Mouse (Mus musculus) gastrocnemius, postnatal 36 days (tissue): ENCODE results near the gene Cdhr3. TPM values are rescaled to one million over a fixed set of nuclear protein-coding genes. Genes with fewer than 3 reads are reported as not detected.

Experiments
- DNase-seq, 2 experiments: peaks; one replicate each; pipeline ENCODE4 v3.0.0; 2022
- intact Hi-C: fragments of 180-260 bp; cut with DNase I; formaldehyde crosslinking; loops from one replicate; pipeline ENCODE4 v1.15.1; 2025
- long read RNA-seq, 2 experiments: library from polyadenylated mRNA; stranded (forward); transcript quantifications; one replicate each; pipeline ENCODE4 v2.0.0; 2021
- total RNA-seq, 2 experiments: library from RNA; stranded (reverse); gene quantifications; 2 replicates each; pipeline ENCODE4 v1.2.3; 2021

Cdhr3 gene
- under 1 TPM; 0.52 to 0.84 TPM for total RNA-seq
- long read RNA-seq, experiment 1: 0 reads
- long read RNA-seq, experiment 2, partial matches to known transcripts: 0 of 1 reads
- long read RNA-seq, experiment 2, other reads (novel, unspliced or antisense): 1 of 1 reads

DNA sequence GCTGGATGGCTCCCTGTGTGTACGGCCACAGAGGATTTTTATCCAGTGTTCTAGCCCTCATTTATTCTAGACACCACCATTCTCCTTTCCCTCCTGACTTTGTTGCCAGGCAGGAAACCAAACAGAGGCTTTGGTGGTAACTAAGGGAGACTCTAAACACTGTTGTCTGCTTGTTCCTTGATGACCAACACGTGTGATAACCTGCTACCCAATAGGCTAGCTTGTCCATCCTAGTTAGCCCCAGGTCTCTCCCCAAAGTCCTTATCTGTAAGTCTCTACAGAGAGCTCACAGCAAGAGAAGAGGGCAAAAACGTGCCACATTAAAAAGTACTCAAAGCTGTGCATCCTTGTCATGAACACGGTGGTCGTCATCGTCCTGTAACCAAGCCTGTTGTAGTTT, at the start of gene Cdhr3:
Cdhr3 (minus strand) TSS at position 101 of the 400 bp plus-strand sequence.
- intact Hi-C loops: no loop called here
- DNase-seq: no peak

DNA sequence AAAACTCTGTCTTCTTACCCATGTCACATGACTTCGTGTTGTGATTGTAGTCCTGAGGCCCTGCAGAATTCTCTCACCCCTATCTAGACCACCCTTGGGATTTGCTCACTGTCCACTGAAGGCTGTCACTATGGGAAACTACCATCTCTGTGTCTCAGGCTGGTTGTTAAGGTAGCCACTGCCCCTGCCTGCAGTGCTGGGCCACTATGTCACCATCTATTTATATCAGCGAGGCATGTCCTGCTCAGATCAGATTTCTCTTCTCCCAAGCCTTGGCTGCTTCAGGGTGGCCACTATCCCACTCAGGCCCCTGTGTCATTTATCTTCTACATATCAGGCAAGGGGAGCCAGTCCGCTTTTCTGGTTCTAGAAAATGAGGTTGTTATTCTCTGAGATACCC, 46.4 kb upstream of the Cdhr3 start:
- intact Hi-C loops: loop anchor here (10.0 kb wide), 1 partner anchor 224 kb away; no protein-coding TSS in a partner anchor

GRCm38 (mm10) chr12:33137857-33138256, 45.2 kb upstream of the Cdhr3 start:
- intact Hi-C loops: loop anchor here (10.0 kb wide), 1 partner anchor 223 kb away; no protein-coding TSS in a partner anchor
- no peak for DNase-seq

More for the DNA sequence above, 46.4 kb upstream of the Cdhr3 start:
- DNase-seq: peak in 1 of 2 experiments; percentile 28

- DNase-seq: no peak
- intact Hi-C loops: loop anchor here (10.0 kb wide), 1 partner anchor 217 kb away; no protein-coding TSS in a partner anchor
These were observed 39.1 kb upstream of the Cdhr3 start for GRCm38 (mm10) chr12:33131796-33132195.

DNA sequence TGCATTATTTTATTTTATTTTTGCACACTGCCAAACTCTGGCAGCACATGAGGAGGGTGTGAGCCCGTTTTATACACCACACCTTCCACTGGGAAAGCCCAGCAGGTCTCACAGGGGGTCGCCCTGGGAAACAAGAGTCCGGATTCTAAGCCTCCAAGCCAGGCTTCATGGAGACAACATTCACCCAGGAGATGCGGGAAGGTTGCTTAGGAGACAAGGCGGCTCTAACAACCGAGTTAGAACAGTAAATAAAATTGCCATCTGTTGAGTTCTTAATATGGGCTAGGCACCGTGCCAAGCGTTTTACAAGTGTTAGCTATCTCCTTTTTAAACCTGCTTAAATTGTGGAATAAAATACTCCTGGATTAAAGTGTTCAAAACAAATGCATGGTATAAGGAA, 37.7 kb upstream of the Cdhr3 start:
- intact Hi-C loops: loop anchor here (10.0 kb wide), 1 partner anchor 216 kb away; no protein-coding TSS in a partner anchor
- DNase-seq: no peak

DNA sequence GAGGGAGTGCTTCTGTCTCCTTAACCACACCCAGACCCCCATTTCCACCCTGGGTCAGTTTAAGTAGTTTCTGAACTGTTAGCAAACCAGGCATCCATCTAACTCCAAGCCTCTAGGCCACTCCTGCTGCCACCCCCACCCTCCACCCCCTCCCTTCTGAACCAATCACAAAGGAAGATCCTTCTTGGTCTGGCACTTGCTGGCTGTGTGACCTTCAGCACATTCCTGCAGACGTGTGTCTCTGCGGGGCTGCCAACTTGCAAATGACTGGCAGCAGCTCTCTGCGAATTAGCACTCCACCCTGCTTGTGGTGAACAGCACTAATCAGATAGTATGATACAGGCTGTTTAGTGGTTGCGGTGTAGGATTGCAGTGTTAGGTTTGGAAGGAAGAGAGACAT, 36.7 kb upstream of the Cdhr3 start:
- intact Hi-C loops: loop anchor here (10.0 kb wide), 1 partner anchor 305 kb away; no protein-coding TSS in a partner anchor
- DNase-seq: no peak

DNA sequence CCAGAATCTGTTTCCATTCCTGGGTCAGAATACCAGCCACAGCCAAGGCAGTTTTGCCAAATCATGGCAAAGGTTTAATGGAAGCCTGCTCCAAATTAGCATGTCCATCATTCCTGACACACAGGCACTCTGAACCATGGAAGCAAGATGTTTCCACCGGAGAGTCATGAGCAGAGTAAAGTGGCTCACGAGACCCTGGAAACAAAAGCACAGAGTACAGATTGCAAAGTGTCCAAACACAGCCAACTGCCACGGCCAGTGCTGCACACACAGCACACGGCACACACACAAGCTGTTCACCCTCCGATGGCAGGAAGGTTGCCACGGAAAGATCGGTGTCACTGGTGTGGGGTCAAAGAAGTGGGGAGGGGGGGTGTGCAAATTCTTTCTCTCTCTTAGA, 36.0 kb upstream of the Cdhr3 start:
- intact Hi-C loops: loop anchor here (10.0 kb wide), 1 partner anchor 304 kb away; no protein-coding TSS in a partner anchor
- no peak for DNase-seq

DNA sequence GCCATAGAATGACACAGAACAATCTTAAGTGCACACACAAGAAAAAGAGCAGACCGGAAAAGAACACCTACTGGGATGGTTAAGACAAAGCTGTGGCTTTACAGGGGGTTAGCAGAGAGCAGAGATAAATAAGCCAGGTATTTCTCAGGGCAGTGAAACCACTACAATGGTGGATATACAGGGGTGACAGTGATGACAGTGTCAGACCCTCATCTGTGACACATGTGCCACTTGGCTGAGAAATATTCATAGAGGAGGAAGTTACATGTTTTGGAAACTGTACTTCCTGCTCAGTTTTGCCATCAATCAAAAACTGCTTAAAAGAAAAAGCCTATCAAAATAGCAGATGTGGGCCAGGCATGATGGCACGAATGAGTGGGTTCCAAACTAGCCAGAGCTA, 35.4 kb upstream of the Cdhr3 start:
- DNase-seq: no peak
- intact Hi-C loops: loop anchor here (10.0 kb wide), 1 partner anchor 303 kb away; no protein-coding TSS in a partner anchor

DNA sequence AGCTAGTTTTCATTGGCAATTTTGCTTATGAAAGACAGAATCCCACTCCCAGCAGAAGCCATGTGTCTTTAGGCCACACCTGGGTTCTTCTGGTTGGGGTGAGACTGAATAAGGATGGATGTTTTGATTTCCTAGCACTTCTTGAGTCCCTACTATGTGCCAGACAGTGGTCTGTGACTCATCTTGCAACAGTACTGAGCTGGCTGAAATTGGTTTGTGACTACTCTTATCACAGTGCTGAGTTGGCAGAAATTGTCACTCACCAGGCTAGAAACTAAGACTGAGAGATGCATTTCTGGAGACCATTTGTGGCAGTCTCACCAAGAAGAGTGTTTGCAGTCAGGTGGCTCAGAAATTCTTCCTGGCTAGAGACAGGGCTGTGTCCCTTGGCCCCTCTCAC, 33.6 kb upstream of the Cdhr3 start:
- intact Hi-C loops: loop anchor here (10.0 kb wide), 1 partner anchor 301 kb away; no protein-coding TSS in a partner anchor
- DNase-seq: no peak

- DNase-seq: no peak
- intact Hi-C loops: loop anchor here (10.0 kb wide), 1 partner anchor 301 kb away; no protein-coding TSS in a partner anchor
These were observed 33.0 kb upstream of the Cdhr3 start for GRCm38 (mm10) chr12:33125594-33126227.

GRCm38 (mm10) chr12:33118624-33119301, 26.1 kb upstream of the Cdhr3 start:
- intact Hi-C loops: no loop called here
- no peak for DNase-seq

DNA sequence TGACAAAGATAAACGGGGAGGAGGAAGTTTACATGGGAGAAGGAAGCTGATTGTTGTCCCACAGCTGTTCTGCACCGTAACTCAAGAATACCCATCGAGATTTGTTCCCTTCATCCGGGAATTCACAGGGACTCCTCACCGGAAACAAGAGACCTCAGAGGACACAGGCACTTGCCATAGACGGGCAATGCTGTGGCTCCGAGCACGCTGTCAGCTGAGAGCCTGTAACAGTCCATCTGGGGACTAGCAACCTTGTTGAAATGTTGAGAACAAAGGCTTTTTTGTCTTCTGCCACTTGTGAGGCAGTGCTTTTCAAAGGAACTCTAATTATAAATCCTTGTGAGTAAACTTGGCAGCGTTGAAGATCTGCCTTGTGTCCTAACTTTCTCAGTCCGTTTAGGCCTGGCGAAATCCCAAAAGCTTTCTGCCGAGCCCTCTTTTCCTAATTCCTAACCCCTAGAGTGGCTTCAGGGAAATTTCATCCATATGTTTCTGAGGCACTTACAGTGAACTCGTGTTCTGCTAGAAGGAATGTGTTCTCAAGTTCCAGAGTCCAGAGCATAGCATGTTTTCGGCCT, 18.3 kb upstream of the Cdhr3 start:
- DNase-seq: no peak
- intact Hi-C loops: no loop called here

DNA sequence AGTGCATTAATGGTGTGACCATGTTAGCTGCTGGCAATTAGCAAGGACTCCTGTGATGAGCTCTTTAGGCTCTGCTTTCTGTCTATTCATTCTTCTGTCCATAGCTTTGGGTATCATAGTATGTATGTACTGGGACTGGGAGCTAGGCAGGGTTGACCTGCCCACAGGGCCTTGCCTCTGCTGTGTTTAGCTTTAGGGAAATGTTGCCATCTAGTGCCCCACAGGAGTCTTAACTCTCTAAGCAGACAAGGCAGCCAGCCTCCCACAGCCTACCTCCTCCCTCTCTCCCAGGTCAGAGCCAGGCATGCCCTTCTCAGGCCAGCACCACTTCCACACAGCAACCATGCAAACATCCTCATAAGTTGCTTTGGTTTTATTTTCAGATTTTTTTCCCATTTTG, 16.9 kb upstream of the Cdhr3 start:
- intact Hi-C loops: loop anchor here (1.0 to 5.0 kb wide), 3 partner anchors 42 to 197 kb away; no protein-coding TSS in a partner anchor
- no peak for DNase-seq

DNA sequence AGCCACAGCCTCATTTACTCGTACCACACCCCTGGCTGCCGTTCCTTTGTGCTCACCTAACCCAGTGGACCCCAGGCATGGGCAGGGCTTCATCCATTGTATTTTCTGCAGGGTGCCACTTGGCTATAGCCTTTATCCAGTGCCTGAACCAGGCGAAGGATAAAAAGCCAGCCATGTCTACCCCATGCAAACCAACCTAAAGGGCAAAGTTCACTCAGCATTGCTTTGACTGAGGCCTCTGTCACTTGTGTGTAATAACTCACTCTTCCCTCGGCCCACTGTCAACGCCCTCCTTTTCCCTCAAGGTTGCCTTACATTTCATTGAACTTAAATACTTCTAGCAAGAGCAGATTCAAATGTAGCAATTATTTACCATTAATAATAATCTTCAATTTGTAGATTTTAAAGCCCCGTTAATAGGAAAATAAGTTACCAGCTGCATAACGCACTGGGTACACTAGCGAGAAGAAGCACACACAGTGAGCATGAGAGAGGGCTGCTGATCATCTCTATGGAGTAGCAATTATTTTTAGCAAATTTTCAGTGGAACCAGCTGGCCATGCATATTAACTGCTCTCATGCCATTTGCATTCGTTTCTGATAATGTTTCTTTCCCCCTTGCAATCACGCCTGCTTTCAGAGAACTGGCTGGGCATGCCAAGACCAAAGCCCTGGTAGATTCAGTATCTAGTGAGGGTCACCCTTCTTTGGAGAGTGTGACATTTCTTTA, 13.9 kb upstream of the Cdhr3 start:
- no peak for DNase-seq
- intact Hi-C loops: loop anchor here (5.0 kb wide), 2 partner anchors 39 to 194 kb away; no protein-coding TSS in a partner anchor

DNA sequence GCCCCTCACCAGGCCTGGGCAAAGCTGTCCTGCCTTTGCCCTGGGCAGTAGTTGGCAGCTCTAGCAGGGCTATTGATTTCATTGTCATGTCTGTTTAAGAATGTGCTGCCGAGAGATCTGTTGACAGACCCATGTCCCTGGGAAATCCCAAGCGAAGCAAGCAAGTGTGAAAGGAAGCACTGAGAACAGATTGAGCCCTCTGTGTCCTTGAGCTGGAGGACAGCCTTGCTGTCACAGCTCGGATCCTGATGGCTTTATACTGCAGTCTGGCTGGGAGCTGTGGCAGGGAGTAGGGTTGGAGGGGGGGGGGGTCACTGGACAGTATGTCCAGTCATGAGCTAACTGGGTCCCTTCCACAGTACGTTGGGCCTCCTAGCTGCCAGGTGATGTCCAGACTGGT, 13.0 kb upstream of the Cdhr3 start:
- no peak for DNase-seq
- intact Hi-C loops: loop anchor here (5.0 kb wide), 2 partner anchors 38 to 193 kb away; no protein-coding TSS in a partner anchor

- intact Hi-C loops: no loop called here
- no peak for DNase-seq
These were observed 9.9 kb upstream of the Cdhr3 start for GRCm38 (mm10) chr12:33102342-33103115.

DNA sequence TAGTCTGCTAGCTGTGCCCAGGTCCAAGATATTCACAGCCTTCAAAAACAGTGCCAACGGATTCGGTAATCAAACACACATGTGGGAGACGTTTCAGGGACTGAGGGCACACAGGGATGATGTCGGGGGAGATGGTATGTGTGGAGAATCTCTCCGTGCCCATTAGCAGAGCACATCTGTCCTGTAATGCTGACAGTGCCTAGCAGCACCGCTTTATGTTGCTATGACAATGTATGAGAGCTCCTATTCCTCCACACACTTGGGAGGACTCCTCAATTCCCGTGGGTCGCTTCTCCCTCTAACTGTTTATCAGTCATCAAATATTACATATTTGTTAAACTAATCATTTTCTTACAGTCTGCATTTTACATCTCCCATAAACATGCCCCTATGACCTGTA, 9.0 kb upstream of the Cdhr3 start:
- intact Hi-C loops: no loop called here

GRCm38 (mm10) chr12:33096017-33096416, 3.3 kb upstream of the Cdhr3 start:
- intact Hi-C loops: no loop called here
- no peak for DNase-seq

More for the DNA sequence above, 9.0 kb upstream of the Cdhr3 start:
- no peak for DNase-seq

GRCm38 (mm10) chr12:33092196-33092595, 479 bp downstream of the Cdhr3 start:
- DNase-seq: no peak
- intact Hi-C loops: no loop called here
